Mouse (Mus musculus) olfactory bulb, adult 2 months (tissue): Measurements from ENCODE around the gene 2310011J03Rik.

Source experiments
- CTCF ChIP-seq: fragments of 200-500 bp; IDR thresholded peaks from 2 replicates; pipeline ENCODE4 v1.5.1; 2012; ENCODE audit warnings: low read depth, mild to moderate bottlenecking, low read length, moderate library complexity; ENCODE audit not compliant: insufficient read depth
- POLR2A ChIP-seq: fragments of 200-500 bp; IDR thresholded peaks from 2 replicates; pipeline ENCODE4 v1.6.1; 2012; ENCODE audit warnings: mild to moderate bottlenecking, low read depth, low read length, moderate library complexity; ENCODE audit not compliant: insufficient read depth

- TF ChIP-seq CTCF (no peak), POLR2A (no peak)
These were observed 15.9 kb downstream of the 2310011J03Rik start for GRCm38 (mm10) chr10:80304458-80304857.
